Mouse (Mus musculus) spleen, adult 18-20 months (tissue): ENCODE measurements around the gene Zfp952.
A peak's percentile ranks its signal among the peaks of the same experiment; 100 is the strongest.
"Not testable (repeated sequence)": the region's sequence is repeated elsewhere in the genome, so short reads cannot be mapped to it uniquely, and the experiment has no call there.

Experiments
- DNase-seq, 2 experiments: peaks; one replicate each; pipeline ENCODE4 v3.0.0; 2022; ENCODE audit warnings: mixed read lengths in 2 of 2

The Zfp952 gene

DNA sequence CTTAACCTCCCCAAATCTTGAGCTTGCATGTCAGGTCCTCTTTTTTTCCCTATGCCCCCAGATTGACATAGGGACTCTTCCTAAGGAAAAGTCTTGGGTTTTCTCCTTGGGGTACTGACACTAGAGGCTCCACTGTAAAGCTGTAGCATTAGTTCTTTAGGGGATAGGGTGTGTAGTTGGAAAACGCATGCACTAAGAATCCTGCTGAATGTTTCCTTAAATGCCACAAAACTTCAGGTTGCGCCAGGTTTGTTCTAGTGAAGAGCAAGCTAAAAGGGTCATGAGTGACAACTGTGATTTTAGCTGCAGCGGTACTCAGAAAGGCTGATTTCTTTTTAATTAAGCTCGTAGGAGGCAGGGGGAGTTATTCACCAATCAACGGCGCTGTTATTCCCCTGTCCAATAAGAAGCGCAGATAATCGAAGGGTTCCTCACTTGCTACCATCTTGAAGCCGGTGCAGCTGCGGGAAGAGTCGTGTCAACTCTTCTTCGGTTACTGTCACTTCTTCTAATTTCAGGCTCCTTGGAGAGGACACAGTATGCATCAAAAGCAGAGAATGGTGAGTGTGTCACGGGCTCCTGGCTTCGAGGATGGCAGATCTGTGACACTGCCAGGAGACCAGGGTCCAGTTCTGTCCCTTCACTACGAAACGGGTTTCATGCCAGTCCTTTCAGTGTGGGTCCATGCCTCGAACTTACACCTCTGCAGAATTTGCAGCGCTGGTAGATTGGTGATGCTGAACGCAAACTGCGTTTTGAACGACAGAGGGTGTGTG is at the start of gene Zfp952:
Zfp952 (plus strand) TSS at position 431 of the 776 bp plus-strand sequence.
- peak; percentile 54 to 78 for DNase-seq

DNA sequence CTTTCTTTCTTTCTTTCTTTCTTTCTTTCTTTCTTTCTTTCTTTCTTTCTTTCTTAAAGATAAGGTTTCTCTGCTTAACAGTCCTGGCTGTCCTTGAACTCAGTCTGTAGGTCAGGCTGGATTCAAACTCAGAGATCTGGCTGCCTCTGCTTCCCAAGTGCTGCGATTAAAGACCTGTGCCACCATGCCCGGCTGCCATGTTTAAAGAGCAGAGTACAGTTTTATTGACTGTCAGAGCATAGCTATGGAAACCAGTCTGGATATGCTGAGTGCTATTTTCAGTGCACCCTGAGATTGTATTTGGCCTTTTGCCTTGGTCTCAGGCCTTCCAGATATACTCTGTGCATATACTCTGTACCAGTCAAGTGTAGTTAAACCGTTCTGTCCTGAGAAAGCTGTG is 49.3 kb upstream of the Zfp952 start:
- no peak for DNase-seq

DNA sequence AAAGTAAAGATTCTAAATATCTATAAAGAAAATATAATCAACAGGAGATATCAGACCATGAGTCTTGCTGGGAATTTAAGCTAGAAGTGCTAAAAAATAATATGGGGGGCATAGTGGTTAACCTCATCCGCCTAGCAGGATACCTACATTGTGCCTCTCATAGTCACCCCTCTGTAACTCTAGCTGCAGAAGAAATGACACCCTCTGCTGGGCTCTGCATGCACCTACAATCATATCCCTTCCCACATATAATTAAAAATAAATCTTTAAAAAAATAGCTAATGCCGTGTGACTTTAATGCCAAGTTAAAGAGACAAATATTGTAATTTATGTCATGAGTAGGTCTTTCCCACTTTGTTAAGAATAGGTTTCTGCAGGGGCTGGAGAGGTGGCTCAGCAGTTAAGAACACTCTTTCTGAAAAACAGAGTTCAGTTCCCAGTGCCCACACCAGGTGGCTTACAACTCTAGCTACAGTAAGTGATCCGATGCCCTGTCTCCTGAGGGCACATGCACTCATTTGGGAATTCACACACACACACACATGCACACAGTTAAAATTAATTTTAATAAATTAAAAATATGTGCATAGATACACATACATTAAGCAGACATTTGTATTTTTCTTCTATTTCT is 48.4 kb upstream of the Zfp952 start:
- no peak for DNase-seq

DNA sequence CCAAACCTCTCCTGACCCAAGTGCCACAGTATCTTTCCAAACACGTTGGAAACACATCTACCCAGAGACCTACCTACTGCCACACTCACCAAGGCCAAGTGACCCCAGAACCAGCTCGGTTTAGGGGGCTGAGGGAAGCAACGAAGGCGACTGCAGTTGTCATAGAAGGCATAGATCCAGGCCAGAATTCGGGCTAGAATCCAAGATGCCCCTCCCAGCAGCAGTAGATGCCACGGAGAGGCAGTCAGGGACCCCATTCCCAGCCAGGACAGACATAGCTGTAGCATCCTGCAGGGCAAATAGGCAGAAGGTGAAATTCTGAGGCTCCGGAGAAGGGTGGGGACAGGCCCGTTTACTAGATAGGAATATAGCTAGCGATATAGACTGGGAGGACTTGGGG is 46.2 kb upstream of the Zfp952 start:
- DNase-seq: no peak

DNA sequence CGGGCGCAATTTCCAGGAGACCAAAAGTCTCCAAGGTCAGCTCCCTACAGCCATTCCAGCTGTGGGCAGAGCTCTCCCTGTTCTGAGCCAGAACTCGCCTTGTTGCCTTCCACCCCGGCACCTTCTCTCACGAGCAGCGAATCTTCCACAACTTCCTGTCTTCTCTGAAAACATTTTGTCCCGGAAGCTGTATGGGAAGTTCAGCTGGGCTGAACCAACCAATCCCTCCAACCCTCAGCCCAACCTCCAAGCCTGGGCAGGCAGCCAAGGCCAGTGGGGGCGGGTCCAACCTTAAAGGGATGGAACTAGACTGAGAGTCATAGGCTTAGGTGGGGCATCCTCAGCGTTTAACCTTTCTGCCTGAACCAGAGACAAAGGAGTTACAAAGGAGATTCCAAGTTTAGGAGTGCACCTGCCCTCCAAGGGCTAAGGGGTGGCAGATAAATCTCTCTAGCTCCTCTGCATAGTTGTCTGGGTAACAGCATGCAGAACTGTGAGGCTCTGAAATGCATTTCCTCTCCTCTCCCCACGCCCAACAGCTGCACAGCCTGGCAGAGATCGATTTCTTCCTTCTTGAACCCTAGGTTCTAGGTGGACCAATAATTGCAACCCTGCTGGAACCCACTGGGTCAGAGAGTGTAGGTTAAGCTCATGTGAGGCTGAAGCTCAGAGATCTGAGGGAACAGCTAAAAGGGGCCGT is 45.6 kb upstream of the Zfp952 start, which contains the start of gene Cyp4f13:
Cyp4f13 (minus strand) TSS at position 188 of the 700 bp plus-strand sequence.
- peak; percentile 93 to 97 for DNase-seq

DNA sequence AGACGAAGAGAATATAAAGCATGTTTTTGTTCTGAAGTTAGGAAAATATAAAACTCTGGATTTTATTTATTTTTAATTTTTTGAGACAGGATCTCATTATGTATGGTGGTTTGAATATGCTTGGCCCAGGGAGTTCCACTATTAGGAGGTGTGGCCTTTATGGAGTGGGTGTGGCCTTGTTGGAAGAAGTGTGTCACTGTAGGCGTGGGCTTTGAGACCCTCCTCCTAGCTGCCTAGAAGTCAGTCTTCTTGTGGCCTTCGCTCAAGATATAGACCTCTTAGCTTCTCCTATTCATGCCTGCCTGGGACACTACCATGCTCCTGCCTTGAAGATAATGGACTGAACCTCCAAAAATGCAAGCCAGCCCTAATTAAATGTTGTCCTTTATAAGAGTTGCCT is 42.8 kb upstream of the Zfp952 start:
- DNase-seq: no peak

DNA sequence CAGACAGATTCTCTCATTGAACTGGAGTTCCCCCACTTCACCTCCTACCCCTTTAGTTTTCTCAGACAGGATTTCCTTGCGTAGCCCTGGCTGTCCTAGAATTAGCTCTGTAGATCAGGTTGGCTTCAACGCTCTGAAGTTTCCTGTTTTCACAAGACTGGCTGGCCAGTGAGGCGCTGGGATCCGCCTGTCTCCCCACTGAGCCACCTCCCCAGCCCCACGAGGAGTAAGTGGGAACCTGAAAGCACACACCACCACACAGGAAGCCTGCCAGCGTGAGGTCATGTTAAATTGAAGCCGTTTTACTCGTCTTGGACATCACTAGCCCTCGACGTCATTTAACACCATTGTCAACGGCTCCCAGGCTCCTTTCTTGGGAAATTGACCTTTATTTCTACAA is 41.9 kb upstream of the Zfp952 start:
- DNase-seq: no peak

DNA sequence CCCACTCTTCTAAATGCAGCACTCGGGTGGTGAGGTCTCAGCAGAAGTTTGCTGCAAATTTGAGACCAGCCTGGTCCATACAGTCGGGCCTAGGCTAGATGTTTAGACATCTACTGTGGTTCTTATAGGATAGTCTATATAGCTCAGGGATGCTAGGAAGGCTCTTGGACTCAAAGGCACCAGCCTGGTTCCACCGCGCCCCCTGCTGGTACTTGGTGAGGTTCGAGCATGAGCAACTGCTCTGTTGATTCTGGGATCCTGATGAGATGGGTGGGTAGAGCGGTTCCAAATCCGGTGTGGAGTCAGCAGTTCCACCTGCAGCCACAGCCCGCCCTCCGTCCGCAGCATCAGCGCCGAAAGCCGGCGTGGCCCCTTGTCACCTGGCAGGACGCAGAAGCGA is 41.5 kb upstream of the Zfp952 start:
- peak; percentile 67 to 87 for DNase-seq

DNA sequence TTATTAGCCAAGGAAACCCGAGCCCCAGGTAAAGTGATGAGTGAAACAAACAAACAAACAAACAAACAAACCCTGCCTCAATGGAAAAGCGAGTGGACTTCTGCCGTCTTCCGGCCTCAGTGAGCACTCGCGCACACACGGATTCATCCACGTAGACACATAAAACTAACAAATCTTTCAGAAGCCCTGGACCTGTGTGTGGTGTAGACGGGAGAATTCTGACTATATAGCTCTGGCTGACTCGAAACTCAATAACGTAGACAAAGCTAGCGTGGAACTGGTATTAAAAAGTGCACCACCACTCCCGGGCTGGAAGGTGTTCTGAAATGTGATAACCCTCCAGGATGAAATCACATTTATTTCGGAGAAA is 27.7 kb upstream of the Zfp952 start:
- DNase-seq: no peak

DNA sequence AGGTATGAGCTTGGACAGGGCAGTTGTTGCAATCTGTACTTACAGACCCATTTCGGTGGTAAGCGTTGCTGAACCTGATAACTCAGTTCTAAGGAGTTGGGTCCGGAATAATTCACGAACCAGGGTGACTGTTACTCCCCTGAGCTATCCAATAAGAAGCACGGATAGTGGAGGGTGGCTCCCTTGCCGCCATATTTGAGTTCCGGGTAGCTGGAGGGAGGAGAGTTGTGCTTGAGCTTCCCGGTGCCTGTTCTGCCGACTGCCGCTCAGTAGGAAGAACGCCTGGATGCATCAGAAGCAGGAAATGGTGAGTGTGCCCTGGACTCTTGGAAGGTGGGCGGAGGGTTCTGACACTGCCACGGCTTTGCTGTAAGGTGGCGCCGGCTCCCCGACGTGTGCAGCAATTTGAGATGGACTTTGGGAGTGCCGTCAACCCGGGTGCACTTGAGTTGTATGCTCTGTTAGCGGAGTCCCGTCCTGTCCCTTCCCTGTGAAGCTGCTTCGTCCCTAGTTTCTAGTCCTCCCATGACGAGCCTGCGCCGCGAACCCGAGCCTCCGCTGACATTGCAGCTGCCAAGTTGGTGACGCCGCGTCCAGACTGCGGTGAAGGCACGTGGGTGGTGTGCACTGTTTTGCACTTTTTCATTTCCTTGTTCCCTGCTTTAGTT is 27.2 kb upstream of the Zfp952 start, which contains the start of gene Zfp472:
Zfp472 (plus strand) TSS at position 192 of the 668 bp plus-strand sequence.
- peak; percentile 71 to 82 for DNase-seq

DNA sequence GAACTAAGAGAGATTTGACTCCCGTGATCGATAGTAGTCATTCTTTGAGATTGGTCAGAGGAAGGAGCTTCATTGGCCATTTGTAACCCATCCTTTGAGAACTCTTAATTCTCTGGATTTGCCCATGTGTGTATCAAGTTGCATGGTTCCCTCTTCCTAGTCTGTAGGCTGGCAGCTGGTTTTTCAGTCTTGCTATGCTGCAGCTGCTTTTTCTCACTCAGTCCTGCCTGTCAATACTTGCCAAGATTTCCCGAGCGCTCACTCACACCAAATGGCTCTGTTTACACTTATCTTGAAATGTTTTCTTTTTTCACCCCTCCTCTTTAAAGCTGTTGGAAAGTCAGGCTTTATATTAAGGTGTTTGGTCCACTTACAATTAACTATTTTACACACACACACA is 11.6 kb upstream of the Zfp952 start:
- no peak for DNase-seq

DNA sequence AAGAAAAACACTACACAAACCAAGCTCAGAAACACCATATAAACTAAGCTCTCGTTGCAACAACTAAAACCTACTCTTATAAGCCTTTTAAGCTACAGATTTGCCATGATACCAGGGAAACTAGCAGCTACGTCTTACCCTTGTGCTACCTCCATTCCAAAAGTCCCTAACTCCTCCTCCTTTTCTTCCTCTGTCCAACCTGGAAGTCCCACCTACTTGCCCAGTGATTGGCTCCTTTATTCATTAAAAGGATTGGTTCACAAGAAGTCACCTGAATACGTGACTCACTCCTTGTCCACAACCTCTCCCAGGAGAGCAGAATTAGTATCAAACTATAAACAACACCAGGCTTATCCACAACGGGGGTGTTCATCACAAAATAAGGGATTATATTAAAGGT is 6.6 kb upstream of the Zfp952 start:
- no peak for DNase-seq

DNA sequence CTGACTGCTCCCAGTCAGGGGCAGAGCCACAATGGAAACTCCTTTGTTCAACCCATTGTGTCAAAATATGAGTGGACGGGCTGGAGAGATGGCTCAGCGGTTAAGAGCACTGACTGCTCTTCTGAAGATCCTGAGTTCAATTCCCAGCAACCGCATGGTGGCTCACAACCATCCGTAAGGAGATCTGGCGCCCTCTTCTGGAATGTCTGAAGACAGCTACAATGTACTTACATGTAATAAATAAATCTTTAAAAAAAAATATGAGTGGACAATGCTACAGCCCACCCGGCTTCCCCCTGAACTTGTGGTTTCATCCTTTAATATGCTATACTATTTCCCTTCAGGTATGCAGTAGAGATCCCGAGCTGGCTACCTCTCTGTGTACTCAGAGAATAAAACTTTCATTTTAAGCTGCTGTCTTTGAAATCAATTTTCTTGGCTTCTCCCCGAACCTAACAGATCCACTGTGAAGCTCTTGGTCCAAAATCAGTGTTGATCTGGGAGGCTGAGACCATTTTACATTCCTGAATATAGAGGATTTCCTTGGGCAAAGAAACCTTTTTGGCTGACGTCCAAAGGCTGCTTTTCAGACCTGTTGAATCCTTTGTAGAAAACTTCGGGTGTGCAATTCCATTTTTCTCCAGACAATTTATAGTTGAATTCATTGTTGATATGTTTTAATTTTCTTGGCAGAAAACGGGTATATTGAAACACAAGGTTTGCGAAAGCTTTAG is 797 bp upstream of the Zfp952 start:
- peak in 1 of 2 experiments; percentile 23 for DNase-seq

DNA sequence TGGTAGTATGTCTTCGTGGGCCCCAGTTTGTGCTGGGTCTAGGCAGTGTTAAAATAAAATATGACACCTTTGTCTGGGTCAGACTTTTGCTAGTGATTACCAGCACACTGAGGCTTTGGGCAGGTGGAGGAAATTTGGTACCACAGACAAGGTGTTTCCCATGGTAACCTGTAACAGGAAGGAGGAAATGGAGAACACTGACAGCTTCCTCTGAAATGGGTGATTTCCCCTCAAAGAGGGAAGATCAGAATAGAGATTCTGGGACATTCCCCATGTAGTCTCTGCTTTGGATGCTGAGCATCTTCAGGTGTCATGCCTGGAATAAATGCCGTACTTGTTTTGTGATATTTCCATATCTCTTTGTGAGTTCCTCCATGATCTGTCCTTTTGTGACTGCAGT is 5.6 kb downstream of the Zfp952 start:
- no peak for DNase-seq

DNA sequence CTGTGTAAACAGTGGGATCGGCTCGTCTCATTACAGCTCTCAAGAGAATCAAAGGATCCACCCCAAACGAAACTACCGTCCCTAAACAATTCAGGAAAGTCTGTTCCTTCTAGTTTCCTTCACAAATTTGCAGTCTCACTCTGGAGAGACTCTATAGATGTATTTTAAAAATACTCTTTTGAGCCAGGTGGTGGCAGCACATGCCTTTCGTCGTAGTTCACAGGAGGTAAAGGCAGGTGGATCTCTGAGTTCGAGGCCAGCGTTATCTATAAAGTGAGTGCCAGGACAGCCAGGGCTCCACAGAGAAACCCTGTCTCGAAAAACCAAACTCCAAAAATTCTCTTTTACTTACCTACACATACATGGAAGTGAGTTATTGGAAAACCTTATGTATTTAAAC is 15.4 kb downstream of the Zfp952 start:
- no peak for DNase-seq

DNA sequence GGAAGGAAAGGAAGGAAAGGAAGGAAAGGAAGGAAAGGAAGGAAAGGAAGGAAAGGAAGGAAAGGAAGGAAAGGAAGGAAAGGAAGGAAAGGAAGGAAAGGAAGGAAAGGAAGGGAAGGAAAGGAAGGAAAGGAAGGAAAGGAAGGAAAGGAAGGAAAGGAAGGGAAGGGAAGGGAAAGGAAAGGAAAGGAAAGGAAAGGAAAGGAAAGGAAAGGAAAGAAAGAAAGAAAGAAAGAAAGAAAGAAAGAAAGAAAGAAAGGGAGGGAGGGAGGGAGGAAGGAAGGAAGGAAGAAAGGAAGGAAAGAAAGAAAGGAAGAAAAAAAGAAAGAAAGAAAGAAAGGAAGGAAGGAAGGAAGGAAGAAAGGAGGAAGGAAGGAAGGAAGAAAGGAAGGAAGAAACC is 27.5 kb downstream of the Zfp952 start:
- not testable (repeated sequence) for DNase-seq

DNA sequence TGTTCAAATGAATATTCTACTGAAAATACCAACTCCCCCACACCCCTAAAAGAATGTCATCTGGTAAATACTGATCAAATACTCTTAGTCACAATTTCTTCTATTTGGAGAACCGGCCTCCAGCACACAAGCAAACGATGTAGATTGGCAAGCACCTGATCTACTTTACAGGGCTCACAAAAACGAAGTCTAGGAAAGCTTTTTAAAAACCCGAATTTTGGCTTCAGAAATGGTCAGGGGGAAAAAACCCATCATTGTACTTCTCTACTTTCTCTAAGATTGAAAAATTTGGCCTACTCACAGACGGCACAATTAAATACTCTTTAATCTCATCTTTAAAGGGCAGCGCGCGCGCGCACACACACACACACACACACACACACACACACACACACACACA is 39.4 kb downstream of the Zfp952 start:
- no peak for DNase-seq

DNA sequence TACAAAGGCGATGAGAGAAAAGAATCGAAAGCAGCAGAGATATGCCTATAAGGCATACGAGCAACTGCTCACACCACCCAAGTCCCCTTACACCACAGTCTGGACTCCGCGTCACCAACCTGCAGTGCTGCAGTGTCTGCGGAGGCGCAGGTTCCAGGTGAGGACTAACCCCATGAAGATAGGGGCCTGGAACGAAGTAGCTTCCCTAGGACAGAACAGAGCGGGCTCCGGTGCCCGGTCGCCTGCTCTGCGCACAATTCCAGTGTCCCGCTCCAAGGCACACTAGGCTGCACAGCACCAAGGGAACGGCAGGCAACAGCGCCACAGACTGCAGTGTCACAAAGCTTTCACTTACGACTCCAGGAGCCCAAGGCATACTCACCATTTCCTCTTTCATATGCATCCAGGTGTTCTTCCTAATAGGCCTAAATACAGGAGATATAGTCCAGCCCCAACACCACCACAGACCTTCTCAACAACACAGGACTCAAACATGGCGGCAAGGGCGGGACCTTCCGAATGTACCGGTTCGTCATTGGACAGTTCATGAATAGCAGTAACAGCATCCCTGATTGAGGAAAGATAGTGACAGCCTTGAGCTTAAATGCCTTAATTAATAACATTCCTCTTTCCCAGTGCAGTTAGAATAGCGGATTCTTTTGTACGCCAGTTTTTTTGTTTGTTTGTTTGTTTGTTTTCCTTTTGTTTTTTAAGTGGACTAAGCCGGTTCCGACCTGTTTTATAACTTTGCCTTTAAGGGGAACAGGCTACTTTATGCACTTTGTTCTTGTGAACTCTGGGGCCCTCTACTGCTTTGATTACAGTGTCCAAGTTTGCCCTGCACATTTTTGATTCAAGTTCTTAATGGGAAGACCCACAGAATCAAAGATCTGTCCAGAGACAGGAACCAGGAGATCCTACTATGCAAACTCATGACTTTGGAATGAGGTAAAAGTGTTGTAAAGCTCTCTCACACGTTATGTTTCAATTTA is 40.3 kb downstream of the Zfp952 start, which contains the start of gene Zfp763:
Zfp763 (minus strand) TSS at position 503 of the 992 bp plus-strand sequence.
- DNase-seq: peak; percentile 32 to 66
